Mouse (Mus musculus): ENCODE results near the gene Eif2b4. TPM values are rescaled to one million over a fixed set of nuclear protein-coding genes. Genes with fewer than 3 reads are reported as not detected.

Eif2b4 gene
- polyA plus RNA-seq, 1 experiment from 2014 or later, result 65.0 TPM

DNA sequence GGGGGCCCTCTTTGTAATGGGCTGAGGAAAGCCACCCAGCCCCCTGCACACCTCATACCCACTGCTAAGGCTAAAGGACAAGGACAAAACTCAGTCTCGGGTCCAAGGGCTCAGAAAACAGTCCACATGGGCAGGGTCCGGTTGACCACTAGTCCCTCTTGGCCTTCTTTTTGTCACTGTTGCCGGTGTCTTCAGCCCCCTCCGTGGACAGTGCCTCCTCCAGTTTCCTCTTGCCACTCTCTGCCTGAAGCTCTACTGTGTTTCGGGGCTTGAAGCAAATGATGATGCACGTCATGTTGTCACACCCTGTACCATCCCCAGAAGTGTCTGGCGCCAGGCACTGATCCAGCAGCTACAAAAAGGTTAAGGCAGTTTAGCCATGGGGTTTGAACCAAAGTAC lies 9.7 kb upstream of the Eif2b4 start:
- 88% methylated on average over 7 of the region's 7 CpGs for WGBS
- Histone ChIP-seq H3K4me2 (ENCODE audit: low read length) (peak overlapping the region; percentile 56), H3K36me3 (ENCODE audit: control insufficient read depth, insufficient read depth, low read length) (peaks cover 79% of the 10 kb centered on the region)

DNA sequence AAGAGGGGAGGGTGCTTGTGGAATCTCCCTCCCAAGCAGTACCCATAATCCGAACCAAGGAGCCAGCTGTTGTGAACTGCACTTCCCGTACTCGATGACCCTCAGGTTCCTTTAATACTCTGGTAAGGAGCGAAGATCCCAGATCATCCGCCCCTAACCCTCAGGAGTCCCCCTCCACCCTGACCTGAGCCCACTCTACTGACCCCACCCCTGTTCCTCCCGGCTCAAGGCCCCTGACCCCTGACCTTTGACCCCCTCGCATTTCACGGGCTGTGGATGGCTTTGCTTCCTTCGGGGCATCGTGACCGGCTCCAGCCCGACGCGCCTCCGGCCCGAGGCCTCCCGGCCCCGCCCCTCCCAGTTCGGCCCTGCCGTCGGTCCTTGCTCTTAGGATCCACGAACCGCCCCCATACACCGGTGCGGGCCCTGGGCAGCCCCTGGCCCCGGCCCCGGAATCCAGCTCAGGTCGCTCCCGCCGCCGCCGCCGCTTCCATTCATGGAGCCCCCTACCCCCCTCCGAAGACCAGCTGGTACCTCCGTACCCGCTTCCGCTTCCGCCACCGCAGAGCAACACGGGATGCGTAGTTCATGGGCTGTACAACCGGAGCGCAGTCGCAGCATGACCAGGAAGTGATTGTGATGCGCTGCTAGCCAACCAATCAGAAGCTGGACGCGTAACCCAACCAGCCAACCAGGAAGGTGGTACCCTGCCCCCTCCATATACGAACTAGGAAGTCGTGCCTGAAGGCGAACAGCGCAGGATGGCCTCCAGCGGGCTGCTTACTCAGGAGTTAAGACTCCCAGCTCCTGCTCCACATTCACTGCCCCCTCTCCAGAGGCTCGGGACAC lies 8.7 kb upstream of the Eif2b4 start, which contains the start of gene Zfp513:
Gene Zfp513 (minus strand): TSS at position 562 of the 849 bp plus-strand sequence.
- H3K4me1 ChIP-seq (replicated peaks; ENCODE audit: control insufficient read depth, insufficient read depth, low read length), result peaks cover 14% of the 10 kb centered on the region
- peak within 1 kb of the TSS; percentile 55 for H3K4me3 ChIP-seq (ENCODE audit: low read depth, low read length)
- peak within 1 kb of the TSS; percentile 64 for H3K4me2 ChIP-seq (ENCODE audit: low read length)
- peak; percentile 94 for DNase-seq (ENCODE audit: low spot score)
- H3K9me3 ChIP-seq (ENCODE audit: control insufficient read depth, low read length), result peaks cover 4% of the 10 kb centered on the region
- H3K27ac ChIP-seq (ENCODE audit: low read depth), result peak within 1 kb of the TSS; percentile 60
- WGBS, result 1% methylated on average over 53 of the region's 53 CpGs
- ATAC-seq (replicated peaks; ENCODE audit: low FRiP score, low TSS enrichment, low read depth), result peak; percentile 96
- H3K27me3 ChIP-seq (replicated peaks; ENCODE audit: control insufficient read depth, insufficient read depth, low read length), result no peaks in the 10 kb centered on the region
- peaks cover 79% of the 10 kb centered on the region for H3K36me3 ChIP-seq (ENCODE audit: control insufficient read depth, insufficient read depth, low read length)
- peak within 1 kb of the TSS; percentile 76 for H3K9ac ChIP-seq (ENCODE audit: low read length)

More for the DNA sequence above, 9.7 kb upstream of the Eif2b4 start:
- peaks cover 4% of the 10 kb centered on the region for H3K9me3 ChIP-seq (ENCODE audit: control insufficient read depth, low read length)
- peaks cover 14% of the 10 kb centered on the region for H3K4me1 ChIP-seq (replicated peaks; ENCODE audit: control insufficient read depth, insufficient read depth, low read length)
- DNase-seq (ENCODE audit: low spot score) (no peak), ATAC-seq (replicated peaks; ENCODE audit: low FRiP score, low TSS enrichment, low read depth) (no peak)
- no peaks in the 10 kb centered on the region for H3K27me3 ChIP-seq (replicated peaks; ENCODE audit: control insufficient read depth, insufficient read depth, low read length)
- peak overlapping the region; percentile 60; the same call in 1 of the 2 replicates for H3K27ac ChIP-seq (ENCODE audit: low read depth)
- no peak overlapping the region for H3K9ac ChIP-seq (ENCODE audit: low read length)
- H3K4me3 ChIP-seq (ENCODE audit: low read depth, low read length), result peak overlapping the region; percentile 55

DNA sequence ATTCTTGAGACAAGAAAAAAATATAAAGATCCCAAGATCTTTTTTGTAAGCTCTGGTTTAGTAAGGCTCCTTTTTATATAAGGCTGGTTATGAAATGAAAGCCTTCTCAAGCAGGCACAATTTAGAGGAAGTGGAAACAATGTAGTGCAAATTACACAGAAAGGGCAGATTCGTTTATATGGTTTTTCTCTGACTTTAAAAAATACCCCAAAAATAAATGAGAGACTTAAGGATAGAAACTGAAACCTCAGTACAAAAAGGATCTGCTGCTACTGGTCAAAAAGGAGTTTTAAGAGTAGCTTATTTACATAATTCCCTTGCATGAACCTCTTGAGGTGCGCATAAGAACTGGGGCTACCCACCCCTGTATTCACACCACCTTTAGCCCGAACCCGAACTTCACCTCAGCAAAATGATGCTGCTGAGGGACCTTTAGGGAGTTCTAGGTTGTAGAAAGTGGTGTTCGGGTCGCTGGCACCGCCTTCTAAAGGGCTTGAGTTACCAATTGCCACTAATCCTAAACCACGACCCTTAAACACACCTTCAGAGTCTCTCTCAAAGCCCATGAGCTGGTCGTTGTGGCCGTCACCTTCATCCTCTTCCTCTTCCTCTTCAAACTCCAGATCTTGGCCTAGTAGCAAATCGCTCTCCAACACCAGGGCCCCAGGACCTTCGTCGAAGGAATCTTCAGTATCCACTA lies 8.0 kb upstream of the Eif2b4 start:
- WGBS, result 18% methylated on average over 13 of the region's 13 CpGs
- no peak for ATAC-seq (replicated peaks; ENCODE audit: low FRiP score, low TSS enrichment, low read depth)

GRCm38 (mm10) chr5:31200327-31200768 lies 7.1 kb upstream of the Eif2b4 start:
- Histone ChIP-seq H3K36me3 (ENCODE audit: control insufficient read depth, insufficient read depth, low read length) (peaks cover 80% of the 10 kb centered on the region), H3K9ac (ENCODE audit: low read length) (no peak overlapping the region; the same call in 1 of the 2 replicates), H3K27me3 (replicated peaks; ENCODE audit: control insufficient read depth, insufficient read depth, low read length) (no peaks in the 10 kb centered on the region), H3K4me2 (ENCODE audit: low read length) (no peak overlapping the region), H3K4me3 (ENCODE audit: low read depth, low read length) (no peak overlapping the region), H3K27ac (ENCODE audit: low read depth) (no peak overlapping the region), H3K4me1 (replicated peaks; ENCODE audit: control insufficient read depth, insufficient read depth, low read length) (peaks cover 14% of the 10 kb centered on the region), H3K9me3 (ENCODE audit: control insufficient read depth, low read length) (peaks cover 4% of the 10 kb centered on the region)
- ATAC-seq (replicated peaks; ENCODE audit: low FRiP score, low TSS enrichment, low read depth), result no peak
- 91% methylated on average over 27 of the region's 27 CpGs for WGBS
- DNase-seq (ENCODE audit: low spot score), result peak; percentile 53

More for the DNA sequence above, 8.0 kb upstream of the Eif2b4 start:
- H3K4me1 ChIP-seq (replicated peaks; ENCODE audit: control insufficient read depth, insufficient read depth, low read length), result peaks cover 14% of the 10 kb centered on the region
- peaks cover 80% of the 10 kb centered on the region for H3K36me3 ChIP-seq (ENCODE audit: control insufficient read depth, insufficient read depth, low read length)
- peak overlapping the region; percentile 64 for H3K4me2 ChIP-seq (ENCODE audit: low read length)
- DNase-seq (ENCODE audit: low spot score), result peak; percentile 58
- H3K27me3 ChIP-seq (replicated peaks; ENCODE audit: control insufficient read depth, insufficient read depth, low read length), result no peaks in the 10 kb centered on the region
- peak overlapping the region; percentile 76 for H3K9ac ChIP-seq (ENCODE audit: low read length)
- peak overlapping the region; percentile 49; the same call in 1 of the 2 replicates for H3K27ac ChIP-seq (ENCODE audit: low read depth)
- peaks cover 4% of the 10 kb centered on the region for H3K9me3 ChIP-seq (ENCODE audit: control insufficient read depth, low read length)
- H3K4me3 ChIP-seq (ENCODE audit: low read depth, low read length), result peak overlapping the region; percentile 55

DNA sequence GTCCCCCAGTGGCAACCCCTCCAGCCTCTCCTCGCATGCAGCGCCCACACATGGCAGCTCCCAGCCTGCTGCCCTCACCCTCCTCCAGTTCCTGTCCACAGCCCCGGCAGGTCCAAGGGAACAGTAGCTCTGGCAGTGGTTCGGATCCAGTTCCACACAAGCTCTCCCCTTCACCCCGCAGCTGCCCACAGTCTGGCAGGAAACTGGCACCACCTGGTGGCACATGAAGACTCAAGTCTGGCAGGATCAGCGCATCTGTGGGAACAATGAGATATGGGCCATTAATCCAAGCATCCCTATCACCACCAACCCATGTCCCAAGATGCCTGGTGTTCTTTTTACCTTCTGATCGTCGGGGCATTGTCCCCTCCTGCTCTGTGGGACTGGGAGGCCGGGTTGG lies 6.7 kb upstream of the Eif2b4 start:
- Histone ChIP-seq H3K9ac (ENCODE audit: low read length) (no peak overlapping the region), H3K4me3 (ENCODE audit: low read depth, low read length) (no peak overlapping the region), H3K27ac (ENCODE audit: low read depth) (no peak overlapping the region), H3K9me3 (ENCODE audit: control insufficient read depth, low read length) (peaks cover 4% of the 10 kb centered on the region), H3K36me3 (ENCODE audit: control insufficient read depth, insufficient read depth, low read length) (peaks cover 80% of the 10 kb centered on the region), H3K4me2 (ENCODE audit: low read length) (no peak overlapping the region), H3K27me3 (replicated peaks; ENCODE audit: control insufficient read depth, insufficient read depth, low read length) (no peaks in the 10 kb centered on the region), H3K4me1 (replicated peaks; ENCODE audit: control insufficient read depth, insufficient read depth, low read length) (peaks cover 14% of the 10 kb centered on the region)
- DNase-seq (ENCODE audit: low spot score), result peak; percentile 52
- WGBS, result 89% methylated on average over 9 of the region's 9 CpGs
- ATAC-seq (replicated peaks; ENCODE audit: low FRiP score, low TSS enrichment, low read depth), result no peak

- H3K9ac ChIP-seq (ENCODE audit: low read length), result no peak overlapping the region
- H3K27me3 ChIP-seq (replicated peaks; ENCODE audit: control insufficient read depth, insufficient read depth, low read length), result no peaks in the 10 kb centered on the region
- WGBS, result 91% methylated on average over 19 of the region's 19 CpGs
- peaks cover 79% of the 10 kb centered on the region for H3K36me3 ChIP-seq (ENCODE audit: control insufficient read depth, insufficient read depth, low read length)
- DNase-seq (ENCODE audit: low spot score) (peak; percentile 49), ATAC-seq (replicated peaks; ENCODE audit: low FRiP score, low TSS enrichment, low read depth) (no peak)
- no peak overlapping the region for H3K4me3 ChIP-seq (ENCODE audit: low read depth, low read length)
- H3K4me2 ChIP-seq (ENCODE audit: low read length), result no peak overlapping the region
- no peak overlapping the region for H3K27ac ChIP-seq (ENCODE audit: low read depth)
- H3K9me3 ChIP-seq (ENCODE audit: control insufficient read depth, low read length), result peaks cover 4% of the 10 kb centered on the region
- H3K4me1 ChIP-seq (replicated peaks; ENCODE audit: control insufficient read depth, insufficient read depth, low read length), result peaks cover 17% of the 10 kb centered on the region
Measured at GRCm38 (mm10) chr5:31199321-31199892, 6.2 kb upstream of the Eif2b4 start.

GRCm38 (mm10) chr5:31198616-31199320 lies 5.5 kb upstream of the Eif2b4 start:
- Histone ChIP-seq H3K36me3 (ENCODE audit: control insufficient read depth, insufficient read depth, low read length) (peaks cover 73% of the 10 kb centered on the region), H3K4me2 (ENCODE audit: low read length) (no peak overlapping the region), H3K4me1 (replicated peaks; ENCODE audit: control insufficient read depth, insufficient read depth, low read length) (peaks cover 22% of the 10 kb centered on the region), H3K27me3 (replicated peaks; ENCODE audit: control insufficient read depth, insufficient read depth, low read length) (no peaks in the 10 kb centered on the region), H3K27ac (ENCODE audit: low read depth) (no peak overlapping the region), H3K9ac (ENCODE audit: low read length) (no peak overlapping the region), H3K9me3 (ENCODE audit: control insufficient read depth, low read length) (peaks cover 4% of the 10 kb centered on the region), H3K4me3 (ENCODE audit: low read depth, low read length) (no peak overlapping the region)
- ATAC-seq (replicated peaks; ENCODE audit: low FRiP score, low TSS enrichment, low read depth) (no peak), DNase-seq (ENCODE audit: low spot score) (peak; percentile 52)
- WGBS, result 85% methylated on average over 5 of the region's 5 CpGs

- 79% methylated on average over 9 of the region's 9 CpGs for WGBS
- peaks cover 67% of the 10 kb centered on the region for H3K36me3 ChIP-seq (ENCODE audit: control insufficient read depth, insufficient read depth, low read length)
- no peak for DNase-seq (ENCODE audit: low spot score)
- ATAC-seq (replicated peaks; ENCODE audit: low FRiP score, low TSS enrichment, low read depth), result no peak
- peaks cover 22% of the 10 kb centered on the region for H3K4me1 ChIP-seq (replicated peaks; ENCODE audit: control insufficient read depth, insufficient read depth, low read length)
- H3K27me3 ChIP-seq (replicated peaks; ENCODE audit: control insufficient read depth, insufficient read depth, low read length), result no peaks in the 10 kb centered on the region
- H3K27ac ChIP-seq (ENCODE audit: low read depth), result no peak overlapping the region
- no peak overlapping the region for H3K9ac ChIP-seq (ENCODE audit: low read length)
- no peak overlapping the region for H3K4me3 ChIP-seq (ENCODE audit: low read depth, low read length)
- H3K9me3 ChIP-seq (ENCODE audit: control insufficient read depth, low read length), result peaks cover 4% of the 10 kb centered on the region
- H3K4me2 ChIP-seq (ENCODE audit: low read length), result no peak overlapping the region
Measured at GRCm38 (mm10) chr5:31198170-31198569, 4.9 kb upstream of the Eif2b4 start.
